Mouse (Mus musculus) ES-E14 (cell line): ENCODE data around the gene Slc7a11.

ENCODE experiments used
- CHD2 ChIP-seq: IDR thresholded peaks from 2 replicates; pipeline ENCODE4 v1.6.1; 2014; ENCODE audit warnings: mild to moderate bottlenecking, low read depth, low read length, inconsistent platforms
- MAFK ChIP-seq: IDR thresholded peaks from 2 replicates; pipeline ENCODE4 v1.6.1; 2014; ENCODE audit warnings: mild to moderate bottlenecking, low read depth, low read length, inconsistent platforms; ENCODE audit not compliant: insufficient read depth
- ZC3H11A ChIP-seq: IDR thresholded peaks from 2 replicates; pipeline ENCODE4 v1.6.1; 2012; ENCODE audit warnings: low read depth, mild to moderate bottlenecking, inconsistent platforms, low read length, borderline replicate concordance

GRCm38 (mm10) chr3:49854277-49854676 lies 589.1 kb downstream of the Slc7a11 start:
- TF ChIP-seq MAFK: no peak
- no peak for TF ChIP-seq ZC3H11A
- TF ChIP-seq CHD2: no peak
